Mouse (Mus musculus): ENCODE data around the gene Jph2. TPM values are rescaled to one million over a fixed set of nuclear protein-coding genes. Genes with fewer than 3 reads are reported as not detected.
A peak's percentile ranks its signal among the peaks of the same experiment; 100 is the strongest.

The Jph2 gene
- polyA plus RNA-seq, 1 experiment from 2014 or later = 0.72 TPM

DNA sequence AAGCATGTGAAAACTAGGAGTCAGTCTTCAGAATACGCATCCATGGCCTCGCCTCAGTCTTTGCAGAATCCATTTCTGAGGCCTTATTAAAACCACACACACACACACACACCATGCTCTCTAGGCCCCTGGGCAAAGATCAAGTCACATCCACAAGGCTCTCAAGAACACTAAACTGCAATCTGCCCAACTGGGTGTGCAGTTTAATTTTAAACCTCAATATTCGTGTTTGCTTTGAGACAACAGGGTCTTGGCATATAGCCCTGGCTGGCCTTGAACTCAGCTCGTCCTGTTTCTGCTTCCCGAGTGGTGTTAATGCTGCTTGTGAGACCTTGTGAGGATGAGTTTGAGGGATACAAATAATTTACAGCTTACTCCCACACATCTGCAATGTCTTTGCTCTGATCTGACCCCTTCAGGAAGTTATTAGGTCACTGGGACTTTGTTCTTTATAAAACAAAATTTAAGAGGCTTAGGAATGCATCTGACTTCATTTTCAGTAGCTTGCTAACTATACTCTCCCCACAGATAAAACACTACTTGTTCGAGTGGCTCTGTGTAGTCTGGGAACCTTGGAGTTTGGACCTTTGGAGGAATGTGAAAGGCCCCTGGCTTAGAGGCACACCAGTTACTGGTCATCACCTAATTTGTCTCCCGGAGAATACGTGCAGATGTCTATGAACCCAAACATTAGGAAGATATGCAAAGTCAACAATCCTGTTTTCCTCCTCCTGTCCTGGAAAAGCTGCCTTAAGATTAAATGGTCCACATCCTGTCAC is 6.4 kb upstream of the Jph2 start:
- H3K4me3 ChIP-seq = no peak overlapping the region
- H3K36me3 ChIP-seq = peaks cover 35% of the 10 kb centered on the region
- WGBS = 83% methylated on average over 8 of the region's 8 CpGs
- no peaks in the 10 kb centered on the region for H3K4me1 ChIP-seq
- H3K4me2 ChIP-seq = no peak overlapping the region
- ATAC-seq (ENCODE audit: insufficient number of reproducible peaks, insufficient read depth, low FRiP score, low TSS enrichment, low read depth) = no peak
- no peak overlapping the region for H3K27ac ChIP-seq
- H3K9me3 ChIP-seq = no peaks in the 10 kb centered on the region
- no peak overlapping the region for H3K9ac ChIP-seq
- H3K27me3 ChIP-seq = no peaks in the 10 kb centered on the region

DNA sequence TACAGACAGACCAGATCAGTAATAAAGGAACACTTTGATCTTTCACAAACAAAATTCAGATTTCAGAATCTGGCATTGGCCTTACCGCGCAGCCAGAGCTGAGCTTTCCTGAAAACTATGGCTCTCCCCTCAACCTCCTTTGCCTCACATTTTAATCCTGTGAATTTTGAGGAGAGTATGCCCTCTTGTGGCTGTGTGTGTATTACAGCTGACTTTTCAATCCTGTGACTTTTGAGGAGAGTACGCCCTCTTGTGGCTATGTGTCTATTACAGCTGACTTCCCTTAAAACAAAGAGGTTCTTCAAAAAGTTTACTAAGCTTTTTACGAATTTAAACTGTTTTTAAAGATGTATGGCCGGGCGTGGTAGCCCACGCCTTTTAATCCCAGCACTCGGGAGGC is 3.4 kb upstream of the Jph2 start:
- Histone ChIP-seq H3K4me1 (peaks cover 12% of the 10 kb centered on the region; the same call in 1 of the 2 replicates), H3K27me3 (no peaks in the 10 kb centered on the region), H3K4me2 (no peak overlapping the region), H3K36me3 (peaks cover 13% of the 10 kb centered on the region), H3K9ac (no peak overlapping the region), H3K27ac (no peak overlapping the region), H3K9me3 (no peaks in the 10 kb centered on the region), H3K4me3 (no peak overlapping the region)
- WGBS = 11% methylated on average over 8 of the region's 8 CpGs
- ATAC-seq (ENCODE audit: insufficient number of reproducible peaks, insufficient read depth, low FRiP score, low TSS enrichment, low read depth) = no peak

DNA sequence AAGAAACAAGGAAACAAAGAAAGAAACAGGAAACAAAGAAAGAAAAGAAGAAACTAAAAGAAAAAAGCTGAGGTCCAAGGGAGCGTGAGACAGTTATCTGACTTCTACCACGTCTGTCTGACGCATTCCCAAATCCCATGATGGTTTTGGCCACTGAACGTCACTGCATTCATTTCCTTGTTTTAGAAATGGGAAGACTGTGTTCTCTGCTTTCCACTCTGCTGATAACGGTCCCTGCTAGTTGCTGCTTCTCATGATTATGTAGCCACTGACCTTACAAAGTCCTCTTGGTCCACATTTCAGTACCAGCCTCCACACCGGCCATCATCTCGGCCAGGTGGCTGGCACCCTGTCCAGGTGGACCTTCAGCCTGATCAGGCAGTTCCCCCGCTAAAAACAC is 1.4 kb upstream of the Jph2 start:
- Histone ChIP-seq H3K36me3 (peaks cover 3% of the 10 kb centered on the region; the same call in 1 of the 2 replicates), H3K4me1 (peaks cover 12% of the 10 kb centered on the region; the same call in 1 of the 2 replicates), H3K4me2 (no peak overlapping the region), H3K9ac (no peak overlapping the region), H3K9me3 (no peaks in the 10 kb centered on the region), H3K27me3 (no peaks in the 10 kb centered on the region), H3K4me3 (no peak overlapping the region), H3K27ac (no peak overlapping the region)
- WGBS = 65% methylated on average over 8 of the region's 8 CpGs
- no peak for ATAC-seq (ENCODE audit: insufficient number of reproducible peaks, insufficient read depth, low FRiP score, low TSS enrichment, low read depth)

- Histone ChIP-seq H3K27me3 (no peaks in the 10 kb centered on the region), H3K9ac (no peak overlapping the region), H3K36me3 (no peaks in the 10 kb centered on the region), H3K4me1 (peaks cover 12% of the 10 kb centered on the region; the same call in 1 of the 2 replicates), H3K4me3 (no peak overlapping the region), H3K9me3 (no peaks in the 10 kb centered on the region), H3K27ac (no peak overlapping the region), H3K4me2 (no peak overlapping the region)
- no peak for ATAC-seq (ENCODE audit: insufficient number of reproducible peaks, insufficient read depth, low FRiP score, low TSS enrichment, low read depth)
- 77% methylated on average over 4 of the region's 4 CpGs for WGBS
Observed at GRCm38 (mm10) chr2:163398770-163399169, 977 bp upstream of the Jph2 start.

GRCm38 (mm10) chr2:163397071-163397470 is 722 bp downstream of the Jph2 start:
- ATAC-seq (ENCODE audit: insufficient number of reproducible peaks, insufficient read depth, low FRiP score, low TSS enrichment, low read depth) = no peak
- no peak overlapping the region for H3K9ac ChIP-seq
- no peaks in the 10 kb centered on the region for H3K9me3 ChIP-seq
- 86% methylated on average over 19 of the region's 19 CpGs for WGBS
- H3K36me3 ChIP-seq = no peaks in the 10 kb centered on the region
- no peak overlapping the region for H3K27ac ChIP-seq
- H3K4me3 ChIP-seq = no peak overlapping the region; the same call in 1 of the 2 replicates
- H3K27me3 ChIP-seq = no peaks in the 10 kb centered on the region
- H3K4me2 ChIP-seq = peak overlapping the region; percentile 48; the same call in 1 of the 2 replicates
- peaks cover 12% of the 10 kb centered on the region; the same call in 1 of the 2 replicates for H3K4me1 ChIP-seq

GRCm38 (mm10) chr2:163394977-163395376 is 2.8 kb downstream of the Jph2 start:
- Histone ChIP-seq H3K36me3 (no peaks in the 10 kb centered on the region), H3K9me3 (no peaks in the 10 kb centered on the region), H3K27ac (no peak overlapping the region), H3K27me3 (no peaks in the 10 kb centered on the region), H3K4me2 (no peak overlapping the region), H3K4me3 (no peak overlapping the region), H3K9ac (no peak overlapping the region), H3K4me1 (peaks cover 12% of the 10 kb centered on the region; the same call in 1 of the 2 replicates)
- 69% methylated on average over 6 of the region's 6 CpGs for WGBS
- ATAC-seq (ENCODE audit: insufficient number of reproducible peaks, insufficient read depth, low FRiP score, low TSS enrichment, low read depth) = no peak

DNA sequence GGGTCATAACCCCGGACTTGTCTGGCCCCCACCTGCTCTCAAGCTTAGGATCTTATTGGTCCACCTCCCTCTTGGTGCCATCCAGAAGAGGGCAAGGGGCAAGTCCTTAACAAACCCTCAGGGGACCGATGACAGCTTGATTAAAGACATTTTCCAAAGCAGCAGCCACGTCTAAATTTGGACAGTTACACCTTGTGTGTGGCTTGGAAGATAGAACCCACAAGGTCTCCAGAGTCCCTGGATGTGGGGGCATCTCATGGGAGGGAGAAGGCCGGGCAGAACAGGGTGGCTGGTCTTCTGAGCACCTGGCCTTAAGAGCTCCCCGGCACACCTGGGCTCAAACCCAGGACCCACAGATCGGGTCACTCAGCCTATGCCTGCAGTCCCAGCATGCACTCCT is 3.8 kb downstream of the Jph2 start:
- 67% methylated on average over 6 of the region's 6 CpGs for WGBS
- H3K27ac ChIP-seq = no peak overlapping the region
- 0 out of 2 replicates have a peak, but pooled peaks cover 3% of the 10 kb centered on the region for H3K9me3 ChIP-seq
- no peak overlapping the region for H3K4me2 ChIP-seq
- peaks cover 12% of the 10 kb centered on the region; the same call in 1 of the 2 replicates for H3K4me1 ChIP-seq
- H3K36me3 ChIP-seq = no peaks in the 10 kb centered on the region
- H3K9ac ChIP-seq = no peak overlapping the region
- no peak overlapping the region for H3K4me3 ChIP-seq
- no peaks in the 10 kb centered on the region for H3K27me3 ChIP-seq
- ATAC-seq (ENCODE audit: insufficient number of reproducible peaks, insufficient read depth, low FRiP score, low TSS enrichment, low read depth) = no peak

GRCm38 (mm10) chr2:163393241-163393640 is 4.6 kb downstream of the Jph2 start:
- ATAC-seq (ENCODE audit: insufficient number of reproducible peaks, insufficient read depth, low FRiP score, low TSS enrichment, low read depth) = no peak
- H3K36me3 ChIP-seq = no peaks in the 10 kb centered on the region
- 0 out of 2 replicates have a peak, but pooled peaks cover 3% of the 10 kb centered on the region for H3K9me3 ChIP-seq
- 89% methylated on average over 10 of the region's 10 CpGs for WGBS
- H3K4me3 ChIP-seq = no peak overlapping the region
- H3K27ac ChIP-seq = no peak overlapping the region
- H3K4me1 ChIP-seq = peaks cover 11% of the 10 kb centered on the region; the same call in 1 of the 2 replicates
- H3K27me3 ChIP-seq = no peaks in the 10 kb centered on the region
- no peak overlapping the region for H3K9ac ChIP-seq
- no peak overlapping the region for H3K4me2 ChIP-seq

- H3K27me3 ChIP-seq = no peaks in the 10 kb centered on the region
- H3K4me3 ChIP-seq = no peak overlapping the region
- WGBS = 78% methylated on average over 6 of the region's 6 CpGs
- H3K9me3 ChIP-seq = 0 out of 2 replicates have a peak, but pooled peaks cover 3% of the 10 kb centered on the region
- no peaks in the 10 kb centered on the region for H3K36me3 ChIP-seq
- H3K9ac ChIP-seq = no peak overlapping the region
- ATAC-seq (ENCODE audit: insufficient number of reproducible peaks, insufficient read depth, low FRiP score, low TSS enrichment, low read depth) = no peak
- H3K27ac ChIP-seq = no peak overlapping the region
- H3K4me1 ChIP-seq = peaks cover 3% of the 10 kb centered on the region; the same call in 1 of the 2 replicates
- H3K4me2 ChIP-seq = no peak overlapping the region
Observed at GRCm38 (mm10) chr2:163392436-163392835, 5.4 kb downstream of the Jph2 start.

DNA sequence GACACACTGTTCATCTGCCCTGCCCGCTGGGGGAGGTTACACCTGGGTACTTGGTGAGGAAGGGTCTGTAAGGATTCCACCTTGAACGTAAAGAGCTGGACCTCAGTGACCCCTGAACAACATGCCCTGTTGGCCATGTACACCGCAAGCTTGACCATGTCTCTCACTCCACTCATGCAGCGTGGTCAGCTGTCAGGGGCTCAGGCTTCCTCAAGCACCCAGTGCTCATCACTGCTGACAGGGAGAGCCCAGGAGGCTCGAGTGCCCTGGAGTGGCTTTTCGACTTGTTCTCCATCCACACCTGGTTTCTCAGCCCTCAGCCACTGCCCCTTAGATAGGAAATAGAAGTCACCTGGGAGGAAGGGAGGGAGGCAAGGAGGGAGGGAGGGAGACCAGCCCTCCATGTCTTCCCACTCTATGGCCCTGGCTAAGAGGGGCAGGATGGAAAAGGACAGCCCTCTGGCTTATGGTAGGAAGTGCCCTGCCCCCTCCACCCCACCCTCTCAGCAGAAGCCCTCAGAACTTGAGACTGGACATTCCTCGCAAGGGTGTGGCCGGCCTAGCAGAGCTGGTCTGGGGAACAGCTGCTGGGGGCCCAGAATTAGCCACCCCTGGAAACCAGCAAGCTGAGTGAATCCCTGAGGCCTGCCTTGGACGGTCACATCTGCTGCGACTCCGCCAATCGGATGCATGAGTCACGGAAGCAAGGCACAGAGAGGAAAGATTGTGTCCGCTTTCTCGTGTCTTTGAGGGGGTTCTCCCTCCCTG is 11.2 kb downstream of the Jph2 start:
- Histone ChIP-seq H3K4me2 (no peak overlapping the region), H3K27me3 (no peaks in the 10 kb centered on the region), H3K36me3 (no peaks in the 10 kb centered on the region), H3K4me1 (0 out of 2 replicates have a peak, but pooled peaks cover 4% of the 10 kb centered on the region), H3K27ac (no peak overlapping the region), H3K4me3 (no peak overlapping the region), H3K9ac (0 out of 2 replicates have a peak overlapping the region, but pooled peaks have one; percentile 3), H3K9me3 (0 out of 2 replicates have a peak, but pooled peaks cover 3% of the 10 kb centered on the region)
- ATAC-seq (ENCODE audit: insufficient number of reproducible peaks, insufficient read depth, low FRiP score, low TSS enrichment, low read depth) = peak; percentile 60
- 72% methylated on average over 15 of the region's 15 CpGs for WGBS

- ATAC-seq (ENCODE audit: insufficient number of reproducible peaks, insufficient read depth, low FRiP score, low TSS enrichment, low read depth) = no peak
- H3K9ac ChIP-seq = 0 out of 2 replicates have a peak overlapping the region, but pooled peaks have one; percentile 16
- H3K4me3 ChIP-seq = no peak overlapping the region
- no peak overlapping the region for H3K27ac ChIP-seq
- H3K27me3 ChIP-seq = no peaks in the 10 kb centered on the region
- H3K4me1 ChIP-seq = 0 out of 2 replicates have a peak, but pooled peaks cover 4% of the 10 kb centered on the region
- H3K4me2 ChIP-seq = no peak overlapping the region
- H3K9me3 ChIP-seq = 0 out of 2 replicates have a peak, but pooled peaks cover 3% of the 10 kb centered on the region
- H3K36me3 ChIP-seq = no peaks in the 10 kb centered on the region
- 79% methylated on average over 6 of the region's 6 CpGs for WGBS
Observed at GRCm38 (mm10) chr2:163385126-163385525, 12.7 kb downstream of the Jph2 start.
